Mouse (Mus musculus): Measurements from ENCODE around the gene Ddo. TPM values are rescaled to one million over a fixed set of nuclear protein-coding genes. Genes with fewer than 3 reads are reported as not detected.

The Ddo gene
- total and polyA plus RNA-seq, 3 experiments: 0.16 TPM; not detected in 2

- H3K4me1 ChIP-seq (ENCODE audit: insufficient read depth, low read depth, low read length): no peaks in the 10 kb centered on the region
Observed at GRCm38 (mm10) chr10:40619760-40620159, 10.1 kb upstream of the Ddo start.

GRCm38 (mm10) chr10:40629140-40629539 is 671 bp upstream of the Ddo start:
- Histone ChIP-seq H3K4me1 (ENCODE audit: insufficient read depth, low read depth, low read length) (no peaks in the 10 kb centered on the region), H3K36me3 (replicated peaks) (no peaks in the 10 kb centered on the region), H3K9me3 (replicated peaks) (no peaks in the 10 kb centered on the region), H3K4me3 (ENCODE audit: low read depth, low read length) (no peak overlapping the region), H3K27me3 (ENCODE audit: insufficient read depth, low read length) (no peaks in the 10 kb centered on the region)
- DNase-seq (ENCODE audit: low spot score) (no peak), ATAC-seq (ENCODE audit: extremely low read depth, insufficient number of reproducible peaks, low FRiP score, poor library complexity, severe bottlenecking) (no peak)
- no peak for TF ChIP-seq TAL1 (conservative IDR thresholded peaks at IDR 0.05; ENCODE audit: low read depth, low read length)
- TF ChIP-seq CTCF (IDR thresholded peaks at IDR 0.05; ENCODE audit: low read depth, low read length): peak; percentile 23; the same call in 1 of the 2 replicates
- no peak for TF ChIP-seq GATA2 (IDR thresholded peaks at IDR 0.05; ENCODE audit: borderline replicate concordance, low read depth, low read length)
- TF ChIP-seq POLR2AphosphoS5 (IDR thresholded peaks at IDR 0.05; ENCODE audit: insufficient replicate concordance, low read depth, low read length): no peak

More at GRCm38 (mm10) chr10:40619760-40620159, 10.1 kb upstream of the Ddo start:
- H3K4me3 ChIP-seq (ENCODE audit: low read depth, low read length): no peak overlapping the region
- no peaks in the 10 kb centered on the region for H3K36me3 ChIP-seq (replicated peaks)
- no peaks in the 10 kb centered on the region for H3K27me3 ChIP-seq (ENCODE audit: insufficient read depth, low read length)
- no peak for ATAC-seq (ENCODE audit: extremely low read depth, insufficient number of reproducible peaks, low FRiP score, poor library complexity, severe bottlenecking)
- DNase-seq (ENCODE audit: low spot score): no peak
- H3K9me3 ChIP-seq (replicated peaks): no peaks in the 10 kb centered on the region
- TF ChIP-seq POLR2AphosphoS5 (IDR thresholded peaks at IDR 0.05; ENCODE audit: insufficient replicate concordance, low read depth, low read length): no peak
- TF ChIP-seq GATA1 (IDR thresholded peaks at IDR 0.05; ENCODE audit: borderline replicate concordance, low read length): no peak
- TF ChIP-seq CTCF (IDR thresholded peaks at IDR 0.05; ENCODE audit: low read depth, low read length): no peak
- no peak for TF ChIP-seq TAL1 (conservative IDR thresholded peaks at IDR 0.05; ENCODE audit: low read depth, low read length)

GRCm38 (mm10) chr10:40630457-40630856 is 646 bp downstream of the Ddo start:
- Histone ChIP-seq H3K27me3 (ENCODE audit: insufficient read depth, low read length) (no peaks in the 10 kb centered on the region), H3K36me3 (replicated peaks) (no peaks in the 10 kb centered on the region), H3K4me3 (ENCODE audit: low read depth, low read length) (no peak overlapping the region), H3K4me1 (ENCODE audit: insufficient read depth, low read depth, low read length) (no peaks in the 10 kb centered on the region), H3K9me3 (replicated peaks) (no peaks in the 10 kb centered on the region)
- no peak for ATAC-seq (ENCODE audit: extremely low read depth, insufficient number of reproducible peaks, low FRiP score, poor library complexity, severe bottlenecking)
- no peak for DNase-seq (ENCODE audit: low spot score)
- no peak for TF ChIP-seq CTCF (IDR thresholded peaks at IDR 0.05; ENCODE audit: low read depth, low read length)
- no peak for TF ChIP-seq POLR2AphosphoS5 (IDR thresholded peaks at IDR 0.05; ENCODE audit: insufficient replicate concordance, low read depth, low read length)
- no peak for TF ChIP-seq GATA1 (IDR thresholded peaks at IDR 0.05; ENCODE audit: borderline replicate concordance, low read length)
- no peak for TF ChIP-seq TAL1 (conservative IDR thresholded peaks at IDR 0.05; ENCODE audit: low read depth, low read length)
- no peak for TF ChIP-seq GATA2 (IDR thresholded peaks at IDR 0.05; ENCODE audit: borderline replicate concordance, low read depth, low read length)

GRCm38 (mm10) chr10:40630961-40631360 is 1.1 kb downstream of the Ddo start:
- Histone ChIP-seq H3K27me3 (ENCODE audit: insufficient read depth, low read length) (no peaks in the 10 kb centered on the region), H3K9me3 (replicated peaks) (no peaks in the 10 kb centered on the region), H3K4me1 (ENCODE audit: insufficient read depth, low read depth, low read length) (no peaks in the 10 kb centered on the region), H3K4me3 (ENCODE audit: low read depth, low read length) (no peak overlapping the region), H3K36me3 (replicated peaks) (no peaks in the 10 kb centered on the region)
- ATAC-seq (ENCODE audit: extremely low read depth, insufficient number of reproducible peaks, low FRiP score, poor library complexity, severe bottlenecking): no peak
- no peak for DNase-seq (ENCODE audit: low spot score)
- TF ChIP-seq GATA2 (IDR thresholded peaks at IDR 0.05; ENCODE audit: borderline replicate concordance, low read depth, low read length) (no peak), TAL1 (conservative IDR thresholded peaks at IDR 0.05; ENCODE audit: low read depth, low read length) (no peak), GATA1 (IDR thresholded peaks at IDR 0.05; ENCODE audit: borderline replicate concordance, low read length) (no peak), POLR2AphosphoS5 (IDR thresholded peaks at IDR 0.05; ENCODE audit: insufficient replicate concordance, low read depth, low read length) (no peak), CTCF (IDR thresholded peaks at IDR 0.05; ENCODE audit: low read depth, low read length) (no peak)

- ATAC-seq (ENCODE audit: extremely low read depth, insufficient number of reproducible peaks, low FRiP score, poor library complexity, severe bottlenecking) (no peak), DNase-seq (ENCODE audit: low spot score) (no peak)
- TF ChIP-seq POLR2AphosphoS5 (IDR thresholded peaks at IDR 0.05; ENCODE audit: insufficient replicate concordance, low read depth, low read length): no peak
- no peak for TF ChIP-seq TAL1 (conservative IDR thresholded peaks at IDR 0.05; ENCODE audit: low read depth, low read length)
- no peak for TF ChIP-seq CTCF (IDR thresholded peaks at IDR 0.05; ENCODE audit: low read depth, low read length)
- TF ChIP-seq GATA1 (IDR thresholded peaks at IDR 0.05; ENCODE audit: borderline replicate concordance, low read length): no peak
- no peak for TF ChIP-seq GATA2 (IDR thresholded peaks at IDR 0.05; ENCODE audit: borderline replicate concordance, low read depth, low read length)
- Histone ChIP-seq H3K36me3 (replicated peaks) (no peaks in the 10 kb centered on the region), H3K9me3 (replicated peaks) (no peaks in the 10 kb centered on the region), H3K27me3 (ENCODE audit: insufficient read depth, low read length) (no peaks in the 10 kb centered on the region), H3K4me3 (ENCODE audit: low read depth, low read length) (no peak overlapping the region), H3K4me1 (ENCODE audit: insufficient read depth, low read depth, low read length) (no peaks in the 10 kb centered on the region)
Observed at GRCm38 (mm10) chr10:40632087-40632486, 2.3 kb downstream of the Ddo start.

- H3K9me3 ChIP-seq (replicated peaks): no peaks in the 10 kb centered on the region
- no peak overlapping the region for H3K4me3 ChIP-seq (ENCODE audit: low read depth, low read length)
- ATAC-seq (ENCODE audit: extremely low read depth, insufficient number of reproducible peaks, low FRiP score, poor library complexity, severe bottlenecking) (no peak), DNase-seq (ENCODE audit: low spot score) (no peak)
- no peaks in the 10 kb centered on the region for H3K36me3 ChIP-seq (replicated peaks)
- TF ChIP-seq GATA1 (IDR thresholded peaks at IDR 0.05; ENCODE audit: borderline replicate concordance, low read length): no peak
- TF ChIP-seq TAL1 (conservative IDR thresholded peaks at IDR 0.05; ENCODE audit: low read depth, low read length): no peak
- no peak for TF ChIP-seq CTCF (IDR thresholded peaks at IDR 0.05; ENCODE audit: low read depth, low read length)
- no peak for TF ChIP-seq GATA2 (IDR thresholded peaks at IDR 0.05; ENCODE audit: borderline replicate concordance, low read depth, low read length)
- no peak for TF ChIP-seq POLR2AphosphoS5 (IDR thresholded peaks at IDR 0.05; ENCODE audit: insufficient replicate concordance, low read depth, low read length)
- no peaks in the 10 kb centered on the region for H3K4me1 ChIP-seq (ENCODE audit: insufficient read depth, low read depth, low read length)
- peaks cover 7% of the 10 kb centered on the region; the same call in 1 of the 2 replicates for H3K27me3 ChIP-seq (ENCODE audit: insufficient read depth, low read length)
Observed at GRCm38 (mm10) chr10:40637331-40637730, 7.5 kb downstream of the Ddo start.

All from G1E (cell line).